Mouse (Mus musculus) urinary bladder, adult 2 months (tissue): ENCODE results near the gene Fam131c. TPM values are rescaled to one million over a fixed set of nuclear protein-coding genes. Genes with fewer than 3 reads are reported as not detected.

Experiments
- polyA plus RNA-seq: library from polyadenylated mRNA; depleted of rRNA; stranded (reverse); fragments of >200 nt; gene quantifications from 2 replicates; pipeline ENCODE4 v1.2.3, GENCODE M21; 2012; rRNA removed

Fam131c gene
- polyA plus RNA-seq, 1 experiment: 0.28 TPM

Other genes with a start within 250 kb of the Fam131c start
- gene Szrd1, start 228.4 kb upstream of the Fam131c start, polyA plus RNA-seq: 32.6 and 44.2 TPM in 2 replicates
- 12.2 and 13.9 TPM in 2 replicates for gene Fbxo42, start 220.3 kb upstream of the Fam131c start, polyA plus RNA-seq
- 2.4 and 2.6 TPM in 2 replicates for gene Rsg1, start 154.3 kb upstream of the Fam131c start, polyA plus RNA-seq
- 8.3 and 13.5 TPM in 2 replicates for gene Arhgef19, start 128.7 kb upstream of the Fam131c start, polyA plus RNA-seq
- gene Epha2, start 67.0 kb upstream of the Fam131c start, polyA plus RNA-seq: 20.2 and 25.6 TPM in 2 replicates
- gene Clcnka, start 30.5 kb downstream of the Fam131c start, polyA plus RNA-seq: not detected in 2 replicates
- 0.30 TPM in 1 of 2 replicates, not detected in the other for gene Clcnkb, start 47.8 kb downstream of the Fam131c start, polyA plus RNA-seq
- 30.6 and 48.4 TPM in 2 replicates for gene Hspb7, start 52.6 kb downstream of the Fam131c start, polyA plus RNA-seq
- 0.81 and 0.85 TPM in 2 replicates for gene Srarp, start 67.9 kb downstream of the Fam131c start, polyA plus RNA-seq
- 23.4 and 26.3 TPM in 2 replicates for gene Zbtb17, start 76.4 kb downstream of the Fam131c start, polyA plus RNA-seq
- 3.5 and 10.7 TPM in 2 replicates for gene Spen, start 170.4 kb downstream of the Fam131c start, polyA plus RNA-seq
- 95.1 and 129 TPM in 2 replicates for gene Fblim1, start 237.9 kb downstream of the Fam131c start, polyA plus RNA-seq